Mouse (Mus musculus) central nervous system, embryonic 14 days (tissue): ENCODE data around the gene Slc30a5. TPM values are rescaled to one million over a fixed set of nuclear protein-coding genes. Genes with fewer than 3 reads are reported as not detected.

Experiments
- polyA plus RNA-seq: library from polyadenylated mRNA; depleted of rRNA; stranded (reverse); fragments of >200 nt; gene quantifications from 2 replicates; pipeline ENCODE4 v1.2.3, GENCODE M21; 2012; rRNA removed

The Slc30a5 gene
- polyA plus RNA-seq: 40.3 and 44.6 TPM in 2 replicates

DNA sequence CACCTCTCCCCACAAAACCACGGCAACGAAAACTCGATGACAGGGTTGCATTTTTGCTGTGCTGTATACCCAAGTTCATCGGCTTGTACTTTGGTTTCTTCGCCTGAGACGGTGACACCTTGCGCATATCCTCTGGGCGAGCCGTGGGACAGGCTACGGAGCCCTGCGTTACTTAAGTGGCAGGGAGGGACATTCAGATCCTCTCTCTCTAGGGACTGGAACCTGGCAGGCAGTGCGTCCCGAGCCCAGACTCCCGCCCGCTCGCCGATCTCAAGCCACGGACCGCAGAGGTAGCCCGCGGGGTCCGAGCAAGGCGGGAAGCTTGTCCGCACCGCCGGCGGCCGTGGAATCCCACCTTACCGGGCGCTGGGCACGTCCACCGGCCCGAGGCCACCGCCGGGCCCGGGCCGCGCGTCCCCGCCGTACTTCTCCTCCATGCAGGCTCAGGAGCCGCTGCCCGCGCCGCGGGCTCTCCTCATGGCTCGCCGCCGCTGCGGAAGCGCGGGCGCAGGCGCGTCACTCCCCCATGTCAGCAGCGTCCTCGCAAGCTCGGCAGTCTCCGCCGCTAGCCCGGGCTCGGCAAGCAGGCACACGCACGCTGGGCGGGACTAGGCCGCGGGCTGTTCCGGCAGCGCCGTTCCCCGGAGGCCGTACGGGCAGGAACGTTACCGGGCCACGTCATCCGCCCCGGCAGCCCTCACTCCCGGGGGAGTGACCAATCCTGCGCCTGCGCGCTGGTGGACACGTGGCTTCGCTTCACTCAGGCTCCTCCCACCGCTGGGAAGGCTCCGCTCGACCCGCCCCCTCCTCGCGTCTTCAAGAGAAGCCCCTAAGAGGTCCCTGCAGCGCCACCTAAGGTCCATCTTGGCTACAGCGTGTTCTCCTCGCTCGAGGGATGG lies at the start of gene Slc30a5:
Slc30a5 (minus strand) TSS at position 687 of the 899 bp plus-strand sequence.

DNA sequence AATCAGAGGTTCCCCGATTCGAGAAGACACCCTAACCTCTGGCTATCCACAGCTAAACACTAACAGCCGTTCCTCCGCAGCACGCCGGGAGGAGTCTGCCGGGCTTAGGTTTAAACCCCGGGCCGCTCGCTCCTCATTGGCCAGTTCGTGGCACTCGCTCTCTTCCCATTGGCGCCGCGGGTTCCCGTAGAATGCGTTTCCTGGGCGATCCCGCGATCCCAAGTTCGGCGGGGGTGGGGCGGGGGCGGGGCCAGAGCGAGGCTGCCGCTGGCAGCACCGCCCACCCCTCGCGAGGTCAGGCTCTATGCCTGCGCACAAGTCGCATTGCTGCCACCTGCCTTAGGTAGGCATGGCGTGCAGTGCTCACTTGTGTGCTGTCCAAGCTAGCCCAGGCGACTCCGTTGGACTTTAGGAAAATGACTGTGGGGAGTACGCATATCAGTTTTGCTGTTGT lies 46.8 kb downstream of the Slc30a5 start, which contains the start of gene Ccnb1:
Ccnb1 (minus strand) TSS at position 157 of the 454 bp plus-strand sequence.

DNA sequence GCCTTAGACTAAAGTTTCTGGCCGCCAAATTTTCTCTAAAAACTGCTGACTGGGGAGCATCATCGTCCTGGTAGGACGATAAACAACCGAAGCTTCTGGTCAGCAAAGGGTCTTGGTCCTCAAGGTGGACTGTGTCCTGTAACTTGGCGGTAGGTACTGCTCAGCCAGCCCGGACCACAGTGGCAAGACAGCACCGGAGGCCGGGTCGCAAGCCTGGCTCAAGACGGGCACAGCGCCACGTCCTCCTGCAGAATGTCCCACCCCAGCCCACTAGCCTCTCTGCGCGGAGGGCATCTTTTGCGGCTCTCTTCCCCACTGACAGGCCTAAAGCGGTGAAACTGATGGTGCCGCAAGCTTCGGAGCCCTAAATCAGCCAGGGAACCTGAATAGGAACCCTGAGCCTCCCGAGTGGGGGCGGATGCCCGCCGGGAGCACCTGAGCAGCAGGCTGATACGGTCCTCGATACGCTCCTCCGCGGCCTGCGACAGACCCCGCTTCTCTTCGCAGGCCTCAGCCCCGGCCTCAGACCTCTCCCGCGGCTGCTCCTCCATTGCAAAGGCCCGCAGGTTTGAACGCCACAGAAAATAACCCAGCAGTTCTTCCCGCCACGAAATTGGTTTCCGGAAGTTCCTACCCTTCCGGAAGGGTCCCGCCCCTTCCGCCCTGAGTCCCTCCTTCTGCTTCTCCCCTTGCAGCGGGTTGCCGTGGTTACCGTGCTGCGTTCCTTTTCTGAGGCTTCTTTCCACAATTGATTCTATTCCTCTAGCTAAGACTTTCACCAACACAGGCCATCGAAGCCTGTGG lies 57.8 kb downstream of the Slc30a5 start, which contains the start of gene Cenph:
Cenph (minus strand) TSS at position 648 of the 804 bp plus-strand sequence.

Other genes starting within 250 kb of the Slc30a5 start
- 1.8 and 2.8 TPM in 2 replicates for gene Marveld2, start 216.5 kb downstream of the Slc30a5 start, polyA plus RNA-seq
- 252 and 281 TPM in 2 replicates for gene Ak6, start 182.4 kb downstream of the Slc30a5 start, polyA plus RNA-seq
- gene Rad17, start 182.4 kb downstream of the Slc30a5 start, polyA plus RNA-seq: 15.8 and 18.6 TPM in 2 replicates
- gene Taf9, start 181.8 kb downstream of the Slc30a5 start, polyA plus RNA-seq: 28.4 and 28.7 TPM in 2 replicates
- gene Ccdc125, start 163.7 kb downstream of the Slc30a5 start, polyA plus RNA-seq: 1.3 and 1.6 TPM in 2 replicates
- 33.1 and 34.7 TPM in 2 replicates for gene Cdk7, start 102.5 kb downstream of the Slc30a5 start, polyA plus RNA-seq
- 63.1 and 63.6 TPM in 2 replicates for gene Mrps36, start 88.8 kb downstream of the Slc30a5 start, polyA plus RNA-seq
- gene Cenph, start 57.5 kb downstream of the Slc30a5 start, polyA plus RNA-seq: 14.4 and 14.5 TPM in 2 replicates
- gene Ccnb1, start 46.9 kb downstream of the Slc30a5 start, polyA plus RNA-seq: 72.6 and 104 TPM in 2 replicates